Comparison of ENCODE assay signal across 25 mouse cellular contexts in genomic region chr11:115827624-115828023, GRCm38 (mm10). TPM values are rescaled to one million over a fixed set of nuclear protein-coding genes. Genes with fewer than 3 reads are reported as not detected.
DNase-seq lines count a peak whose midpoint lies in the region; ATAC-seq and TF ChIP-seq lines count a peak whose summit lies in the region.
"Had no signal": no experiment of that assay in that cellular context is flagged by ENCODE, and none has a peak within 500 bp of the region (broad histone marks: within the 10 kb centered on the region; RNA-seq: fewer than 3 reads in every experiment).

No protein-coding gene starts in this region.

- TF ChIP-seq CTCF in stomach, postnatal 0 days (IDR thresholded peaks at IDR 0.05; ENCODE audit: low read depth): no peak

- no peak overlapping the region for H3K4me2 ChIP-seq in heart, embryonic 12.5 days
- no peak overlapping the region; the same call in 1 of the 2 replicates for H3K4me2 ChIP-seq in stomach, postnatal 0 days (replicated peaks; ENCODE audit: low read depth)
- H3K4me2 ChIP-seq: forebrain, embryonic 13.5 days; midbrain, embryonic 15.5 days; neural tube, embryonic 12.5 days had no signal

- intact Hi-C loops in heart, postnatal 14 days (cut with DNase I): no loop called here

- no peaks in the 10 kb centered on the region for H3K27me3 ChIP-seq in heart, embryonic 12.5 days (replicated peaks)
- H3K27me3 ChIP-seq in limb, embryonic 10.5 days (ENCODE audit: low read depth, poor library complexity, severe bottlenecking): peaks cover 40% of the 10 kb centered on the region
- no peaks in the 10 kb centered on the region for H3K27me3 ChIP-seq in stomach, postnatal 0 days (ENCODE audit: control insufficient read depth, insufficient read depth, low read length)
- H3K27me3 ChIP-seq in hindbrain, embryonic 10.5 days (ENCODE audit: insufficient read depth, poor library complexity, severe bottlenecking): peaks cover 100% of the 10 kb centered on the region

- TF ChIP-seq EP300 in stomach, postnatal 0 days (optimal IDR thresholded peaks at IDR 0.05): no peak

- no peak overlapping the region for H3K27ac ChIP-seq in heart, embryonic 12.5 days (ENCODE audit: poor library complexity, severe bottlenecking)
- H3K27ac ChIP-seq in limb, embryonic 10.5 days: no peak overlapping the region
- H3K27ac ChIP-seq in stomach, postnatal 0 days (replicated peaks): peak overlapping the region; percentile 78
- H3K27ac ChIP-seq in hindbrain, embryonic 10.5 days: no peak overlapping the region
- H3K27ac ChIP-seq: forebrain, embryonic 13.5 days; kidney, postnatal 0 days; left cerebral cortex, adult 2 months; macrophage; midbrain, embryonic 15.5 days; neural tube, embryonic 12.5 days had no signal

- WGBS in heart, embryonic 12.5 days: 87% methylated on average over 6 of the region's 6 CpGs
- WGBS in limb, embryonic 10.5 days: 90% methylated on average over 6 of the region's 6 CpGs
- WGBS in stomach, postnatal 0 days: 56% methylated on average over 6 of the region's 6 CpGs
- WGBS in hindbrain, embryonic 10.5 days: 87% methylated on average over 6 of the region's 6 CpGs

- no peak overlapping the region for H3K4me3 ChIP-seq in heart, embryonic 12.5 days
- 0 out of 2 replicates have a peak overlapping the region, but pooled peaks have one; percentile 8 for H3K4me3 ChIP-seq in limb, embryonic 10.5 days
- no peak overlapping the region for H3K4me3 ChIP-seq in stomach, postnatal 0 days (ENCODE audit: low read depth, low read length)
- H3K4me3 ChIP-seq in hindbrain, embryonic 10.5 days: no peak overlapping the region
- H3K4me3 ChIP-seq: forebrain, embryonic 13.5 days; left cerebral cortex, adult 2 months; midbrain, embryonic 15.5 days; neural tube, embryonic 12.5 days had no signal

- DNase-seq in heart, postnatal 14 days: no peak
- no peak for DNase-seq in limb, embryonic 10.5 days (ENCODE audit: low spot score)
- DNase-seq in lung, postnatal 14 days: peak; percentile 43
- DNase-seq in stomach, postnatal 0 days (ENCODE audit: low spot score): no peak
- no peak for DNase-seq in hindbrain, embryonic 10.5 days (ENCODE audit: low spot score)
- no peak for DNase-seq in spleen, adult 12 weeks (ENCODE audit: low spot score)
- DNase-seq: adrenal gland, adult 8-10 months; cerebellum, adult 18-20 months; cerebellum, postnatal 14 days; kidney, adult 2 months; layer of hippocampus, adult 9-11 months; retina, postnatal 1 day; right cerebral cortex, postnatal 25 days; thymus, adult 2 months; thymus, postnatal 4 days had no signal

- peaks cover 2% of the 10 kb centered on the region for H3K36me3 ChIP-seq in heart, embryonic 12.5 days
- H3K36me3 ChIP-seq in limb, embryonic 10.5 days: peaks cover 4% of the 10 kb centered on the region
- H3K36me3 ChIP-seq in stomach, postnatal 0 days (ENCODE audit: control insufficient read depth, insufficient read depth, low read length): no peaks in the 10 kb centered on the region
- H3K36me3 ChIP-seq in hindbrain, embryonic 10.5 days: peaks cover 4% of the 10 kb centered on the region
- H3K36me3 ChIP-seq: midbrain, embryonic 15.5 days had no signal

- peaks cover 69% of the 10 kb centered on the region for H3K4me1 ChIP-seq in heart, embryonic 12.5 days (replicated peaks)
- H3K4me1 ChIP-seq in limb, embryonic 10.5 days: peaks cover 67% of the 10 kb centered on the region
- peaks cover 13% of the 10 kb centered on the region for H3K4me1 ChIP-seq in stomach, postnatal 0 days (replicated peaks; ENCODE audit: control insufficient read depth, insufficient read depth)
- H3K4me1 ChIP-seq in hindbrain, embryonic 10.5 days (replicated peaks): peaks cover 68% of the 10 kb centered on the region

- no peaks in the 10 kb centered on the region for H3K9me3 ChIP-seq in heart, embryonic 12.5 days (replicated peaks)
- H3K9me3 ChIP-seq in limb, embryonic 10.5 days (replicated peaks): no peaks in the 10 kb centered on the region
- H3K9me3 ChIP-seq in stomach, postnatal 0 days (ENCODE audit: control insufficient read depth, low read length): no peaks in the 10 kb centered on the region
- no peaks in the 10 kb centered on the region for H3K9me3 ChIP-seq in hindbrain, embryonic 10.5 days
- H3K9me3 ChIP-seq: forebrain, embryonic 13.5 days; midbrain, embryonic 15.5 days; neural tube, embryonic 12.5 days had no signal

- no peak for ATAC-seq in heart, embryonic 12.5 days (ENCODE audit: insufficient number of reproducible peaks, low FRiP score)
- ATAC-seq in stomach, postnatal 0 days (ENCODE audit: low FRiP score, low TSS enrichment): no peak
- ATAC-seq: activated CD4-positive, CD25-positive, alpha-beta regulatory T cell, adult 4 months; forebrain, embryonic 13.5 days; midbrain, embryonic 15.5 days had no signal

- H3K9ac ChIP-seq in heart, embryonic 12.5 days: peak overlapping the region; percentile 21; the same call in 1 of the 2 replicates
- no peak overlapping the region for H3K9ac ChIP-seq in stomach, postnatal 0 days (ENCODE audit: low read length)
- H3K9ac ChIP-seq: forebrain, embryonic 13.5 days; midbrain, embryonic 15.5 days; neural tube, embryonic 12.5 days had no signal

RNA-seq across cellular contexts. Expression of gene Llgl2, which starts 3.8 kb away (rescaled TPM):
- polyA plus RNA-seq in heart, embryonic 12.5 days (2016; fragmentation: Nextera tagmentation; extraction: Ambion mirVana): 22.5 and 25.8 TPM in 2 replicates
- 10 to 100 TPM; 15.0 to 18.2 TPM for total RNA-seq in heart, postnatal 14 days (2021)
- polyA plus RNA-seq in limb, embryonic 10.5 days (2016; fragmentation: Nextera tagmentation; extraction: Ambion mirVana): 11.2 and 12.3 TPM in 2 replicates
- polyA plus RNA-seq in stomach, postnatal 0 days (2015; fragmentation: Nextera tagmentation; extraction: Ambion mirVana): 58.4 and 63.5 TPM in 2 replicates
- polyA plus RNA-seq in hindbrain, embryonic 10.5 days (2016; fragmentation: Nextera tagmentation; extraction: Ambion mirVana): 10.4 and 11.9 TPM in 2 replicates

RNA-seq across cellular contexts. Expression of gene Tsen54, which starts 13.1 kb away (rescaled TPM):
- 23.0 and 29.2 TPM in 2 replicates for polyA plus RNA-seq in heart, embryonic 12.5 days (2016; fragmentation: Nextera tagmentation; extraction: Ambion mirVana)
- total RNA-seq in heart, postnatal 14 days (2021): 10 to 100 TPM in 1 of 2 experiments, 1 to 10 TPM in 1; 8.7 to 12.1 TPM
- 42.5 and 48.8 TPM in 2 replicates for polyA plus RNA-seq in limb, embryonic 10.5 days (2016; fragmentation: Nextera tagmentation; extraction: Ambion mirVana)
- polyA plus RNA-seq in stomach, postnatal 0 days (2015; fragmentation: Nextera tagmentation; extraction: Ambion mirVana): 18.8 and 20.1 TPM in 2 replicates
- 38.1 and 41.5 TPM in 2 replicates for polyA plus RNA-seq in hindbrain, embryonic 10.5 days (2016; fragmentation: Nextera tagmentation; extraction: Ambion mirVana)

RNA-seq across cellular contexts. Expression of gene Caskin2, which starts 14.2 kb away (rescaled TPM):
- polyA plus RNA-seq in heart, embryonic 12.5 days (2016; fragmentation: Nextera tagmentation; extraction: Ambion mirVana): 23.5 and 25.3 TPM in 2 replicates
- total RNA-seq in heart, postnatal 14 days (2021): 10 to 100 TPM; 54.0 to 54.9 TPM
- polyA plus RNA-seq in limb, embryonic 10.5 days (2016; fragmentation: Nextera tagmentation; extraction: Ambion mirVana): 18.1 and 18.9 TPM in 2 replicates
- polyA plus RNA-seq in stomach, postnatal 0 days (2015; fragmentation: Nextera tagmentation; extraction: Ambion mirVana): 6.6 and 8.6 TPM in 2 replicates
- polyA plus RNA-seq in hindbrain, embryonic 10.5 days (2016; fragmentation: Nextera tagmentation; extraction: Ambion mirVana): 19.0 and 21.5 TPM in 2 replicates

RNA-seq across cellular contexts. Expression of gene Myo15b, which starts 30.6 kb away (rescaled TPM):
- polyA plus RNA-seq in heart, embryonic 12.5 days (2016; fragmentation: Nextera tagmentation; extraction: Ambion mirVana): 0.17 and 0.37 TPM in 2 replicates
- total RNA-seq in heart, postnatal 14 days (2021): under 1 TPM; 0.07 to 0.14 TPM
- polyA plus RNA-seq in limb, embryonic 10.5 days (2016; fragmentation: Nextera tagmentation; extraction: Ambion mirVana): 0.05 and 0.18 TPM in 2 replicates
- polyA plus RNA-seq in stomach, postnatal 0 days (2015; fragmentation: Nextera tagmentation; extraction: Ambion mirVana): 16.0 and 18.2 TPM in 2 replicates
- 0.19 and 0.21 TPM in 2 replicates for polyA plus RNA-seq in hindbrain, embryonic 10.5 days (2016; fragmentation: Nextera tagmentation; extraction: Ambion mirVana)
- total RNA-seq: gastrocnemius, adult 18-20 months had no signal
- polyA plus RNA-seq: activated CD4-positive, CD25-positive, alpha-beta regulatory T cell, adult 4 months; C2C12 had no signal
